Mouse (Mus musculus): Measurements from ENCODE around the gene Tardbp. TPM values are rescaled to one million over a fixed set of nuclear protein-coding genes. Genes with fewer than 3 reads are reported as not detected.
A peak's percentile ranks its signal among the peaks of the same experiment; 100 is the strongest.

Gene Tardbp
- 567 and 596 TPM in 2 replicates for total RNA-seq (2017)

DNA sequence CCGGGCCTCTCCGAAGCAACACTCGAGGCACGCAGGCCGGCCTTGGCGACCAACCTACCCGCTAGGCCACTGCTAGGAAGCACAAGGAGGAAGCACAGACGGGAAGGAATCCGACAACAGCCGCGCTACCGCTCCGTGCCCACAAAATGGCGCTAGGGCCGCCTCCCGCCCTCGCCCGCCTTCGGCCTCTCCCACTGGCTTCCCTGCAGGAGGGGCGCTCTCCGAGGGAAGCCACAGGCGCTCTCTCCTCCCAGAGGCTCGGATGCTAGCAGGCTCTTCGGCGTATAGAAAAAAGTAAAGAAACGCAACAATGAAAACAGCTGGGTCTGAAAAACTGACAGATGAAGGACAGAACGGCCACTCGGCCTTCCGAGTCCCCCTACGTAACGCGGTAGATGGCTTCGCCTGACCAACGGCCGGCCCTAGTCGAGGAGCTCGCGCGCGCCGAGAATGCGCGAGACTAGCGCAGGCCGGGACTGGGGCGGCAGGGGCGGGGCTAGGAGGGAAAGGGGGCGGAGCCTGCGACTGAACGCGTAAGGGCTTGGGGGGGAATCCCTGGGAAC, at the start of gene Tardbp:
Tardbp (minus strand) TSS at position 397 of the 563 bp plus-strand sequence.
- peak; percentile 91 for ATAC-seq (replicated peaks; ENCODE audit: low read depth, poor library complexity, severe bottlenecking)

GRCm38 (mm10) chr4:148676188-148676960, 49.6 kb upstream of the Tardbp start:
- ATAC-seq (replicated peaks; ENCODE audit: low read depth, poor library complexity, severe bottlenecking), result peak; percentile 73

- no peak for ATAC-seq (replicated peaks; ENCODE audit: low read depth, poor library complexity, severe bottlenecking)
These were observed 48.2 kb upstream of the Tardbp start for GRCm38 (mm10) chr4:148675043-148675442.

GRCm38 (mm10) chr4:148671230-148671947, 44.6 kb upstream of the Tardbp start:
- ATAC-seq (replicated peaks; ENCODE audit: low read depth, poor library complexity, severe bottlenecking), result peak; percentile 19; the same call in 1 of the 2 replicates

GRCm38 (mm10) chr4:148667006-148667755, 40.4 kb upstream of the Tardbp start:
- no peak for ATAC-seq (replicated peaks; ENCODE audit: low read depth, poor library complexity, severe bottlenecking)

- no peak for ATAC-seq (replicated peaks; ENCODE audit: low read depth, poor library complexity, severe bottlenecking)
These were observed 37.2 kb upstream of the Tardbp start for GRCm38 (mm10) chr4:148664021-148664420.

GRCm38 (mm10) chr4:148663326-148663725, 36.5 kb upstream of the Tardbp start:
- no peak for ATAC-seq (replicated peaks; ENCODE audit: low read depth, poor library complexity, severe bottlenecking)

- ATAC-seq (replicated peaks; ENCODE audit: low read depth, poor library complexity, severe bottlenecking), result peak; percentile 74
These were observed 35.5 kb upstream of the Tardbp start for GRCm38 (mm10) chr4:148662168-148662965.

- ATAC-seq (replicated peaks; ENCODE audit: low read depth, poor library complexity, severe bottlenecking), result no peak
These were observed 33.4 kb upstream of the Tardbp start for GRCm38 (mm10) chr4:148660174-148660573.

- 0 out of 2 replicates have a peak, but pooled peaks have one; percentile 20 for ATAC-seq (replicated peaks; ENCODE audit: low read depth, poor library complexity, severe bottlenecking)
These were observed 31.0 kb upstream of the Tardbp start for GRCm38 (mm10) chr4:148657776-148658175.

DNA sequence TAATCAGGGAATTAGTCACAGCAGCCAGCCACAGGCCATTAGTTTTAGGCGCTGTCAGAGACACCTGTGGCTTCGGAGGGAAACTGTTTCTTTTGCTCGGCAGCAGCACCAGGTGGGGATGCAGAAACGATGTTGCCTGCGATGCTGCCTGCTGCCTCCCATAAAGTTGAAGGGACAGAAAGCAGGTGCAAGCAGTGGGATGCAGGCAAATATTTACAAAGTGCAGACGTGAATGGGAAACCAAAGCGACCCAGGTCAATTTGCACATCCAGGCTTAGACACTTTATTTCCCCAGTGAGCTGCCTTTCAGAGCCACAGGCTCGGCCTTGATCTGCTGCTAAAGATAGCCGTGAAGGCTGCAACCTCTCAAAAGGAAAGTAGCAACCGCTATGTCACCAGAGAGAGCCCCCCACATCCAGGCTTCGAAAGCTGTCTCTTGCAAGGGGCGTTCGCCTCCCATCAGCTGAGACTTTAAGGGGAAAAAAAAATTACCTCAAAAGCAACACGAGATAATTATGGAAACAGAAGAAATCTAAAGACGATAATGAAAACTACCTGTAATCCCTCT, 30.0 kb upstream of the Tardbp start:
- ATAC-seq (replicated peaks; ENCODE audit: low read depth, poor library complexity, severe bottlenecking), result no peak

GRCm38 (mm10) chr4:148654701-148655398, 28.0 kb upstream of the Tardbp start:
- peak; percentile 62; the same call in 1 of the 2 replicates for ATAC-seq (replicated peaks; ENCODE audit: low read depth, poor library complexity, severe bottlenecking)

DNA sequence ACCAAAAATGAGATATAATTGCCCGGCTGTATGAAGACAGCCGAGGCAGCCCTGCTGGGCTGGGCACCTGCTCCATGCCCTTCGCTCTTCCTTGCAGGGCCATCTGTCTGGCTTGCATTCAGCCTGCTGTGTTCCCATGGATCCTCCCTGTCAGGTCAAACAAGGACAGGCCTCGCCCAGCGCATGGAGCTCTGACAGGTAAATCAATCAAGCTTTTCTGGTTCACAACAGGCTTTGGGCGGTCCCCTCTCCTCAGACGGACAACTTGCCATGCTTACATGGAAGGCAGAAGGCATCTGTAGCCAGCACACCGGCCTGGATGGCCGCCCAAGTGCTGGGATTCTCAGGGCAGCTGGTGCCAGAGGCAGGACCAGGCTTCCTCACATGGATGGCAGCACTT, 24.2 kb upstream of the Tardbp start:
- ATAC-seq (replicated peaks; ENCODE audit: low read depth, poor library complexity, severe bottlenecking), result no peak

GRCm38 (mm10) chr4:148649309-148649708, 22.5 kb upstream of the Tardbp start:
- ATAC-seq (replicated peaks; ENCODE audit: low read depth, poor library complexity, severe bottlenecking), result peak; percentile 29; the same call in 1 of the 2 replicates

DNA sequence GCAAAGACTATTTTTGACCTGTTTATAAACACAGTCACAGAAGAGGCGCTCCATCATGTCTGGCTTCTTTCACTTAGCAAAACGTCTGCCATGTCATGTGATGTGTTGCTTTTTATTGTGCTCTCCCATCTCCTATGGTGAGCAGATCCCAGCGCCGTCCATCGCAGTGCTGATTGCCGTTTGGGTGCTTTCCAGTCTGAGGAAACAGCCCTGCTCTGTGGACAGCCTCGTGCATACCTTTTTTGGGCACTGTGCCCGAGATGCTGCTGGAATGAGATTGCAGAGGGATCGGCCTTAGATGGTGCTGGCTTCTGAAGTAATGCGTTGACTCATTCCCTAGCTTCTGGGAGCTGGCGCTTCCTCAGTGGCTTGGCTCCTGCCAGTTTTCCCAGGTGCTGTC, 19.8 kb upstream of the Tardbp start:
- no peak for ATAC-seq (replicated peaks; ENCODE audit: low read depth, poor library complexity, severe bottlenecking)

- no peak for ATAC-seq (replicated peaks; ENCODE audit: low read depth, poor library complexity, severe bottlenecking)
These were observed 18.1 kb upstream of the Tardbp start for GRCm38 (mm10) chr4:148644926-148645325.

GRCm38 (mm10) chr4:148644157-148644511, 17.3 kb upstream of the Tardbp start:
- peak; percentile 81 for ATAC-seq (replicated peaks; ENCODE audit: low read depth, poor library complexity, severe bottlenecking)

- ATAC-seq (replicated peaks; ENCODE audit: low read depth, poor library complexity, severe bottlenecking), result peak; percentile 62
These were observed 16.7 kb upstream of the Tardbp start, which contains the start of gene Gm572 for GRCm38 (mm10) chr4:148643291-148644156. Gm572 (plus strand) TSS chr4:148643317.

Data from common myeloid progenitor, adult 5-6 weeks (primary cell).